ENCODE assay signal across 8 mouse cellular contexts in genomic region chr9:114843634-114844016, GRCm38 (mm10). TPM values are rescaled to one million over a fixed set of nuclear protein-coding genes. Genes with fewer than 3 reads are reported as not detected.
A peak's percentile ranks its signal among the peaks of the same experiment; 100 is the strongest.
DNase-seq lines count a peak whose midpoint lies in the region; ATAC-seq and TF ChIP-seq lines count a peak whose summit lies in the region.

No protein-coding gene starts in this region.

- H3K4me1 ChIP-seq in lung, adult 2 months (ENCODE audit: control insufficient read depth, insufficient read depth, low read length), result peaks cover 7% of the 10 kb centered on the region

- peak; percentile 20 for DNase-seq in right cerebral cortex, postnatal 14 days
- no peak for DNase-seq in right cerebral cortex, adult 18-20 months
- DNase-seq in cerebellum, postnatal 14 days, result peak; percentile 49 to 50
- DNase-seq in kidney, adult 8-10 months, result peak; percentile 49 to 66
- no peak for DNase-seq in lung, adult 2 months
- DNase-seq in c-Kit-positive CD71-positive TER-119-positive erythroid progenitor cells, embryonic 14.5 days (ENCODE audit: low spot score), result no peak

- TF ChIP-seq POLR2A in lung, adult 2 months (IDR thresholded peaks at IDR 0.05; ENCODE audit: borderline replicate concordance, extremely low read depth, low read depth, low read length), result no peak

- peak overlapping the region; percentile 90 for H3K4me3 ChIP-seq in lung, adult 2 months (replicated peaks; ENCODE audit: extremely low read depth, low read depth, low read length)

- ATAC-seq in granulocyte monocyte progenitor cell, adult 5-6 weeks (replicated peaks; ENCODE audit: poor library complexity, severe bottlenecking), result peak; percentile 41
- peak; percentile 42; the same call in 1 of the 2 replicates for ATAC-seq in neutrophil, adult 5-6 weeks (ENCODE audit: extremely low read depth, insufficient number of reproducible peaks, low FRiP score, poor library complexity, severe bottlenecking)

- no peak for TF ChIP-seq CTCF in lung, adult 2 months (IDR thresholded peaks at IDR 0.05; ENCODE audit: insufficient read depth, low read length)

- under 1% methylated on average over 40 of the region's 40 CpGs for WGBS in lung, adult 2 months

RNA-seq across cellular contexts. Expression of gene Cmtm8, which starts 0.3 kb away (rescaled TPM):
- total RNA-seq in granulocyte monocyte progenitor cell, adult 5-6 weeks (2014; fragmentation: Nextera tagmentation), result 3.2 and 3.9 TPM in 2 replicates
- 2.4 and 2.9 TPM in 2 replicates for total RNA-seq in granulocyte monocyte progenitor cell, adult 5-6 weeks (2017)
- polyA plus RNA-seq in lung, adult 2 months (2012; rRNA removed), result 151 and 179 TPM in 2 replicates
- total RNA-seq in neutrophil, adult 5-6 weeks (2017), result 2.1 and 3.3 TPM in 2 replicates

Comparison
In these comparisons a context has a peak if more than half of its experiments do, and no peak if none do; other contexts are left out.
1. DNase-seq: peak in right cerebral cortex, postnatal 14 days (single experiment), cerebellum, postnatal 14 days (2 of 2) and kidney, adult 8-10 months (2 of 2); none in right cerebral cortex, adult 18-20 months (single experiment), lung, adult 2 months (single experiment) and c-Kit-positive CD71-positive TER-119-positive erythroid progenitor cells, embryonic 14.5 days (single experiment).